Mouse (Mus musculus): ENCODE data around the gene Ngef. TPM values are rescaled to one million over a fixed set of nuclear protein-coding genes. Genes with fewer than 3 reads are reported as not detected.

The Ngef gene
- polyA plus RNA-seq, 1 experiment from 2014 or later: 0.31 TPM

DNA sequence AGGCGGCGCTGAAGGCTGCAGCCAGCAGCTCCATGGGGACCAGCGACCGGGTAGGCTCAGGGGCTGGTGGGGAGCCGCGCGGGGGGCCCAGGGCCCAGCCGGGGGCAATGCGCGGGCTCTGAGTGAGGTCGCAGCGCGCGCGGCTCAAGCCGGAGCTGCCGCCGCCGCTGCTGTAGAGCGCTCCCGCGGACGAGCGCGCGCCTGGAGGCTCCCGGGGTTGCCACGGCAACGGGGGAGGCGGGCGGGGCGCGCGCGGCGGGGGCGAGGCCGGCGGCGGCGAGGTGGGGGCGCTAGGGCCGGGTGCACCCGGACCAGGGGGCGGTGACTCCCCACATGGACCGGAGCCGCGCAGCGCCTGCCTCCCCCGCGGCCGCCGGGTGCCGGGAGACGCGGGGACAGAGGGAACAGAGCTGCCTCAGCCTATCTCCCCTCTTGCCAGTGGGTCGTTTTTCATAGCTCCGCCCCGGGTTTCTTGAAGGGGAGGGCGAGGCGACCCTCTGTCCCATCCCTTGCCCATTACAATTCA, 63.4 kb downstream of the Ngef start:
- ATAC-seq (ENCODE audit: extremely low read depth, insufficient number of reproducible peaks, low FRiP score, low TSS enrichment): peak; percentile 59; the same call in 1 of the 2 replicates
- H3K27me3 ChIP-seq (replicated peaks): peaks cover 69% of the 10 kb centered on the region
- 1% methylated on average over 52 of the region's 61 CpGs for WGBS
- H3K4me1 ChIP-seq: peaks cover 10% of the 10 kb centered on the region
- H3K9me3 ChIP-seq: no peaks in the 10 kb centered on the region
- H3K36me3 ChIP-seq: no peaks in the 10 kb centered on the region
- peak overlapping the region; percentile 80 for H3K9ac ChIP-seq
- H3K27ac ChIP-seq (replicated peaks): no peak overlapping the region
- peak overlapping the region; percentile 99 for H3K4me2 ChIP-seq
- H3K4me3 ChIP-seq: peak overlapping the region; percentile 71

DNA sequence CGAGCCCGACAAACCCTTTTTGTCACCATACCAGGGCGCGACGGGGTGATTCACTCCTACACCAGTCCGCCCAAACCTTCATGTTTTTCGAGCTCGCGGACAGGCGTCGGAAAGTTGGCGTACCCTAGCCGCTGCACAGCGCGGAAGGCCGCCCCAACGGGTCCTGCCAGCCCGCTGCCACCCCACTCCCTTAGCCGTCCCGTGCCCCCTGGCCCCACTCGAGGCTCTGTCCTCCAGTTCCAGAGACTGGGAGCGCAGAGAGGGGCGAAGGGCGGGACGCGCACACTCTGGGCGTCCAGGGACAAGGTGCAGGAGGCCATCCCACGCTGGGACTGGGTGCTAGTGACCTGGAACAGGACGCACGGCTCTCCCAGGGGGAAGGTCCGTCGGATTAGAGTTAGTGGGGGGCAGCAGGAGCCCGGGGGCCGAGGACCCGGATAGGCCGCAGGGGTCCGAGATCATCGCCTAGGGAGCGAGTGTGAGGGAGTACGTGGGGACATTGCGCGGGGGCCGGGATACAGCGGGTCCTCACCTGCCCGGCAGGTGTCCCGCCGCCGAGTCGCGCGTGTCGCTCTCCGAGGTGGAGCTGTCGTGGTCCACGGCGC, 64.0 kb downstream of the Ngef start, which contains the start of gene Neu2:
Gene Neu2, plus strand, starts transcription at position 329 of the 605 bp plus-strand sequence.
- peak within 1 kb of the TSS; percentile 80 for H3K9ac ChIP-seq
- H3K36me3 ChIP-seq: no peaks in the 10 kb centered on the region
- H3K9me3 ChIP-seq: no peaks in the 10 kb centered on the region
- H3K4me2 ChIP-seq: peak within 1 kb of the TSS; percentile 99
- peak within 1 kb of the TSS; percentile 71 for H3K4me3 ChIP-seq
- 1% methylated on average over 56 of the region's 56 CpGs for WGBS
- ATAC-seq (ENCODE audit: extremely low read depth, insufficient number of reproducible peaks, low FRiP score, low TSS enrichment): no peak; the same call in 1 of the 2 replicates
- H3K27me3 ChIP-seq (replicated peaks): peaks cover 74% of the 10 kb centered on the region
- peaks cover 10% of the 10 kb centered on the region for H3K4me1 ChIP-seq
- H3K27ac ChIP-seq (replicated peaks): no peak within 1 kb of the TSS

DNA sequence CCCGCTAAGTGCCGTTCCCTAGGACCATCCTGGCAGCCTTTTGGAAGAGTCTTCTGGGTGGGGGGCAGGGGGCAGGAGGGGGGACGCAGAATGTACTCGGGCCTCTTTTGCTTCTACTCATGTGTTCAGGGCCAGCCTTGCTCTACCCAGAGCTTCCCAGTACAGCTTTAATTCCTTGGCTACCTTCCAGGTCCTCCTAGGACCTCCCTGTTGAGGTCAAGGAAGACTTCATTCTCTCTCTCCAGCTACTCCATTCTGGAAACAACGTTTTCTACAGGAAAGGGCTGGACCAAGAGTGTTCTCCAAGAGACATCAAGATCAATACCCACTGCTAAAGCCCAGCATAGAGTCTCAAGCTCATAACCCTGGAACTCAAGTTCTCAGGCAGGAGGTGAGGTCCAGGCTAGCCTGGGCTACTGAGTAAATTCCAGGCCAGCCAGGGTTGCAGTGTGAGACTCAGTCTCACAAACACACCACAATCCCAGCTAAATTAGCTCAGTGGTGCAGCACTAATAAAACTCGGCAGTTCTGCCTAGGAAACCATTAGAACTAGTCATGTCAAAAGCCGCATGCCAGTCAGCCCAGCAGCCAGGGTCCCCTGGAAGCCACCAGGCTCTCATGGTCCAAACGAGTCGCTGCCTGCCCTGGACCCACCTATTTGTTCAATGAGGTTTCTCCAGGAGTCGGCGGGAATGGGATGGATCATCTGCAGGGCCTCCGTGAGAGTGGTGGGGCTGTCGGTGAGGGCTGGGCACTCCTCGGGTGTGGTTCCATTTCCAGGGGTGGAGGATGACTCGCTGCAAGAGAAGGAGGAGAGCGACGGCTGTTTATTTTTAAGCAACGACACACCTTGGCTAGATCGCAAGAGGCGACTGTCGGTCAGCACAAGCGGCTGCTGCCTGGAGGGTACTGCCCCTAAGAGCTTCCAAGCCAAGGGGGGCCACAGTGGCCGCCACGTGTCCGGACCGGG, 64.8 kb downstream of the Ngef start:
- WGBS: 19% methylated on average over 26 of the region's 26 CpGs
- H3K36me3 ChIP-seq: no peaks in the 10 kb centered on the region
- peaks cover 10% of the 10 kb centered on the region for H3K4me1 ChIP-seq
- no peak for ATAC-seq (ENCODE audit: extremely low read depth, insufficient number of reproducible peaks, low FRiP score, low TSS enrichment)
- H3K4me2 ChIP-seq: peak overlapping the region; percentile 99
- no peaks in the 10 kb centered on the region for H3K9me3 ChIP-seq
- peak overlapping the region; percentile 80; the same call in 1 of the 2 replicates for H3K9ac ChIP-seq
- H3K27me3 ChIP-seq (replicated peaks): peaks cover 81% of the 10 kb centered on the region
- H3K27ac ChIP-seq (replicated peaks): no peak overlapping the region
- H3K4me3 ChIP-seq: peak overlapping the region; percentile 71

DNA sequence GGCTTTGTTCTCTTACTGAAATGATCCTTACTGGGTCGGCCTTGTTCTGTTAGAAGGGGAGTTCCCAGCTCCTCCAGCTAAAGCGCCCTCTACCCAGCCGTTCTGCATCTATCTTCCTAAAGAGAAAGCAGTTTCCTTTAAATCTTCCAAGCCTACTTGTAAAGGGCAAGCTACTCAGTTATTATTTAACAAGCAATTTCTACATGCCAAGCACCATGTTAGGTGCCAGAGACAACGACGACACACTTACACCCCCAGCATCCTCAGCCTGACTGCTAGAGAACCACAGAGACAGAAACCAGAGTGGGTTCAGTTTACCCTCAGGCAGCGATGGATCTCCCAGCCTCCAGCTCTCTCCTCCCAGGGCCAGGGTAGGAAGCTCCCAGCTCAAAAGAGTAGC, 65.8 kb downstream of the Ngef start:
- no peak for ATAC-seq (ENCODE audit: extremely low read depth, insufficient number of reproducible peaks, low FRiP score, low TSS enrichment)
- H3K4me1 ChIP-seq: peaks cover 10% of the 10 kb centered on the region
- H3K4me2 ChIP-seq: no peak overlapping the region
- H3K4me3 ChIP-seq: no peak overlapping the region
- H3K9me3 ChIP-seq: no peaks in the 10 kb centered on the region
- no peak overlapping the region for H3K27ac ChIP-seq (replicated peaks)
- peaks cover 79% of the 10 kb centered on the region for H3K27me3 ChIP-seq (replicated peaks)
- no peak overlapping the region for H3K9ac ChIP-seq
- WGBS: 54% methylated on average over 6 of the region's 6 CpGs
- H3K36me3 ChIP-seq: no peaks in the 10 kb centered on the region

DNA sequence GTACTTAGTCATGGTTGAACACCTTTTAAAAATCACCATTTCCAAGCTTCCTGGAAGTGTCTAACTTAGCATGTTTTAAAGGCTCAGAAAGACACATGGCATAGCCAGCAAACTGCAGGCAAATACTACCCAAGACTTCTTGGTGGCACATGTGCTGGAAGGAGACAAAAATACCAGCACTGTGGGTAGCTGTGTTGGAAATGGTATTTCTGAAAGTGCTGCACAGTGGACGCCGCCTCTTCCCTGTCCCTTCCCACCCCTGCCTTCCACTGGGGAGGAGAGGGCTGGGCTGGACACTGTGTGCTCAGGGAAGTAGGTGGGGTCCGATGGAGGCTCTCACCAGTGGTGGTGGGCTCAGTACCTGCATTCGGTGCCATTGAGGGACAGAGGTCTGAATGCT, 68.1 kb downstream of the Ngef start:
- Histone ChIP-seq H3K4me2 (no peak overlapping the region), H3K9me3 (no peaks in the 10 kb centered on the region), H3K4me1 (peaks cover 10% of the 10 kb centered on the region), H3K9ac (no peak overlapping the region), H3K27ac (replicated peaks) (no peak overlapping the region), H3K36me3 (no peaks in the 10 kb centered on the region), H3K27me3 (replicated peaks) (peaks cover 58% of the 10 kb centered on the region), H3K4me3 (no peak overlapping the region)
- no peak for ATAC-seq (ENCODE audit: extremely low read depth, insufficient number of reproducible peaks, low FRiP score, low TSS enrichment)
- WGBS: 83% methylated on average over 4 of the region's 4 CpGs

DNA sequence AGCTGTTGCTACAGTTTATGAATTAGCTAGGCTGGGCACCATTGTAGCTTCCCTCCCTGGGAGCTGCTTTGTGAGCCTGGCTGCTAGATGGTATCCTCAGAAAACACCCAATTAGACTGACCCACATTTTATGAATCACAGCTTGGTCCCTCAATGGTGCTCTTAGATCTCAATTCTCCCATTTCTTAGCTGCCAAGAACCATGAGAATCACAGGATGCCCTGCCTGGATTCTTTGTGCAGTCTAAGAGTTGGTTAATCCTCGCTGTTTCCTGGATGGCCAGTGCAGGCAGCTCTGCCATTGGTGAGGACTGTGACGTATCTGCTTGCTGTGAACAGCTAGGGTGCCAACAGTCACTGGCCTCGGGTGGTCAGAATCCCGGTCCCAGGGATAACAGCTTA, 80.1 kb downstream of the Ngef start:
- no peaks in the 10 kb centered on the region for H3K36me3 ChIP-seq
- WGBS: 61% methylated on average over 4 of the region's 4 CpGs
- H3K4me2 ChIP-seq: no peak overlapping the region
- no peak overlapping the region for H3K27ac ChIP-seq (replicated peaks)
- H3K9ac ChIP-seq: no peak overlapping the region
- no peaks in the 10 kb centered on the region for H3K4me1 ChIP-seq
- no peak for ATAC-seq (ENCODE audit: extremely low read depth, insufficient number of reproducible peaks, low FRiP score, low TSS enrichment)
- no peak overlapping the region for H3K4me3 ChIP-seq
- no peaks in the 10 kb centered on the region for H3K27me3 ChIP-seq (replicated peaks)
- no peaks in the 10 kb centered on the region for H3K9me3 ChIP-seq

DNA sequence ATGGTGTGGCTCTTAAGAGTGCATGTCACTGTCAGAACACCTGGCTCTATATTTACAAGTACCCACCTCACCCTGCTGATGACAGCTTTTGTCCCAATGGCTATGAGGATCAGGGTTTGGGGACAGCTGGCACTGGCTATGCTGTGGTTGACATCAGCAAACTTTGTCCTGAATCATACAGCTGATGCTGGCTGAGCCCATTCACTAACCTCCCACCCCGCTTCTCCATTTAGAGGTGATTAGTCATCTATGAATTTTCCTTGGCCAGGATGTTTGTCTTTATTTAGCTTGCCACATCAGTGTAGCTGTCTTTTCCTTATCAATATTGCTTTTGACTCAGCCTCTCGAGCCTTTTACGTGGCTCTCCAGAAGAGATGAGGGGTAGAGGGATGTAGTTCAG, 81.4 kb downstream of the Ngef start:
- WGBS: 36% methylated on average over 3 of the region's 3 CpGs
- no peaks in the 10 kb centered on the region for H3K36me3 ChIP-seq
- no peak for ATAC-seq (ENCODE audit: extremely low read depth, insufficient number of reproducible peaks, low FRiP score, low TSS enrichment)
- no peaks in the 10 kb centered on the region for H3K4me1 ChIP-seq
- H3K27me3 ChIP-seq (replicated peaks): no peaks in the 10 kb centered on the region
- H3K27ac ChIP-seq (replicated peaks): no peak overlapping the region
- H3K9ac ChIP-seq: no peak overlapping the region
- no peak overlapping the region for H3K4me2 ChIP-seq
- no peak overlapping the region for H3K4me3 ChIP-seq
- no peaks in the 10 kb centered on the region for H3K9me3 ChIP-seq

DNA sequence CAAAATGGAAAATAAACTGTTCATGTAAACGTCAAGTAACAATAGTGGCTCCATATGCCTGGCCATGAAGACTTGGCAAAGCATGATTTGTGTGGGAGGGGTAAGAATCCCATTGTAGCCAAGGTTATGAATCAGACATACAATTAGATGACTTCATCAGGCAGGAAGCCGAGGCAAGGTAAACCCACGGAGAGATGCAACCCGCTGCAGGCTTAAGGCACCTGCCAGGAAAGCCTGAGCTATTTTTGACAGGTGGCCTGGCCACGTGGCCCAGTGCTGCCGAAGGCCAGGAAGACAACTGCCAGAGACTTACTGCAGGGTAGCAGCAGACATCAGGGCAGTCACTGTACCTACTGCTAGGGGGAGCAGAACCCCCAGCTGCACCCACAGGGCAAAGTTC, 87.3 kb downstream of the Ngef start:
- no peaks in the 10 kb centered on the region for H3K4me1 ChIP-seq

DNA sequence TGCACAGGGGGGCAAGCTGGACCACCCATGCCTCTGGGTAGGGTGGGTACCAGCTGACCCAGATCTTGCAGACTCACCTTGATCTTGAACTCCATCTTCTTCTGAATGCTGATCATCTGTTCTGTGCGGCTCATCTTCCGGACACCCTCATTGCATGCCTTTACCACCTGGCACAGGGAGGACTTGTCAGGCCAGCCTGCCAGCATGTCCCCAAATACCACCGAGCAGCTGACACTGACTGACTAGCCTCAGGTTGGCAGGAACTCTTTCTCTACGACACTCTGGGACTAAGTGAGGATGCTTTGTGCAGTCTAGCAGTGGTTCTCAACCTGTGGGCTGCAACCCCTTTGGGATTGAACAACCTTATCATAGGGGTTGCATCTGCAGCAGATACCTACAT, 91.1 kb downstream of the Ngef start:
- WGBS: 76% methylated on average over 4 of the region's 4 CpGs
- Histone ChIP-seq H3K4me3 (no peak overlapping the region), H3K9me3 (no peaks in the 10 kb centered on the region), H3K36me3 (no peaks in the 10 kb centered on the region), H3K27ac (replicated peaks) (no peak overlapping the region), H3K9ac (no peak overlapping the region), H3K4me2 (no peak overlapping the region), H3K27me3 (replicated peaks) (peaks cover 23% of the 10 kb centered on the region), H3K4me1 (no peaks in the 10 kb centered on the region)
- ATAC-seq (ENCODE audit: extremely low read depth, insufficient number of reproducible peaks, low FRiP score, low TSS enrichment): no peak

More for the DNA sequence above, 87.3 kb downstream of the Ngef start:
- H3K9ac ChIP-seq: no peak overlapping the region
- H3K9me3 ChIP-seq: no peaks in the 10 kb centered on the region
- H3K4me2 ChIP-seq: no peak overlapping the region
- ATAC-seq (ENCODE audit: extremely low read depth, insufficient number of reproducible peaks, low FRiP score, low TSS enrichment): no peak
- WGBS: 45% methylated on average over 6 of the region's 6 CpGs
- H3K27me3 ChIP-seq (replicated peaks): no peaks in the 10 kb centered on the region
- no peak overlapping the region for H3K4me3 ChIP-seq
- H3K27ac ChIP-seq (replicated peaks): no peak overlapping the region
- no peaks in the 10 kb centered on the region for H3K36me3 ChIP-seq

DNA sequence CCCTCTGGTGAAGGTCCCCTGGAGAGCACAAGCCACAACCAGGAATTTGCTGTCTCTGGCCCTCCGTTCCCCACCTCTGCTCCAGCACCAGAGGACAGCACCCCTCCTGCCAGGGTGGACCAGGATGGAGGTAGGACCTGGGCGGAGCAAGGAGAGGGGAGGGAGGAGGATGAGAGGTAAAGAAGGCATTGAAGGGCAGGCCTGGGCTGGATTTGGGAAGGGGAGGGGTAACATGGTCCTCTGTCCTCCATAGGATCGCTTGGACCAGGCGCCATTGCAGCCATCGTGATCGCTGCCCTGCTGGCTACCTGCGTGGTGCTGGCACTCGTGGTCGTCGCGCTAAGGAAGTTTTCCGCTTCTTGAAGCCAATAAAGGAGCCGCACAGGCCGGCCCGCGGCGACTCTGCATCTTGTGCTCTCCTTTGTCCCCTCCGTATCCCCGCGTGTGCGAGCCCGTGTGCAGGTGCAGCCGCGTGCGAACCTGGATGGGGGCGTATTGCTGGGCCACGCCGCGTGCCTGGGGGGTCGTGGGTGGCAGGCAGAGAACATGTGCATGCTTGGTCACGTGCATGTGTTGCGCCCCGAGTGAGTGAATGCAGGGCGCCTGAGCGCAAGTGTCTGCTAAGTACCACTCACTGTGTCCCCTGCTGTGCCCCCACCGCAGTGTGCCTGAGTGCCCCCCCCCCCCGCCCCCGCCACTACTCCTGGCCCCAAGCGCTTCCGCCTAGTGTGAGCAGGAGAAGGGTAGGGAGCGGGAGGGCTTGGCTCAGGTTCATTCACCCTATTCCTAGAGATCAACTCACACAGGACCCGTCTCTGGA, 98.4 kb downstream of the Ngef start:
- Histone ChIP-seq H3K27ac (replicated peaks) (no peak overlapping the region), H3K4me2 (peak overlapping the region; percentile 74), H3K4me3 (peak overlapping the region; percentile 47), H3K27me3 (replicated peaks) (peaks cover 64% of the 10 kb centered on the region), H3K36me3 (no peaks in the 10 kb centered on the region), H3K9ac (peak overlapping the region; percentile 68), H3K4me1 (peaks cover 8% of the 10 kb centered on the region), H3K9me3 (no peaks in the 10 kb centered on the region)
- no peak for ATAC-seq (ENCODE audit: extremely low read depth, insufficient number of reproducible peaks, low FRiP score, low TSS enrichment)
- 4% methylated on average over 41 of the region's 42 CpGs for WGBS

DNA sequence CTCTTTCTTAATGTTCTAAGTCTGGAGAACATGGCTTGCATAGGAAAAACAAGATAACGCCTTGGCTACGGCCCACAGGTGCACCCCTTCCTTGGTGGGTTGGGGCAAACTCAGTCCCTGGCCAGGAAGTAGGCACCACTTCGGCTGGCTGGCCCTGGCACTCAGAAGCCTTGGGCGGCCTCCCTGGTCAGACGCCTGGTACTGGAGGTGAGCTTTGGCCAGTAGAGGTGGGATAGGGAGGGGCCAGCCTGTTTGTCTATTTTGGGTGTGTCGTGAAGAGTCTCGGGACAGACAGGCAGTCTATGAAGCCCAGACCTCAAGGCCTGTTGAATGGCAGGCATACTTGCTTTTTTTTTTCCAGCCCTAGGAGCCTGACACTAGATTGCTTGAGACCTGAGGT, 101.1 kb downstream of the Ngef start:
- Histone ChIP-seq H3K4me3 (no peak overlapping the region), H3K4me2 (no peak overlapping the region), H3K9ac (no peak overlapping the region), H3K27me3 (replicated peaks) (peaks cover 52% of the 10 kb centered on the region), H3K9me3 (no peaks in the 10 kb centered on the region), H3K27ac (replicated peaks) (no peak overlapping the region), H3K4me1 (peaks cover 8% of the 10 kb centered on the region), H3K36me3 (no peaks in the 10 kb centered on the region)
- 66% methylated on average over 7 of the region's 7 CpGs for WGBS
- ATAC-seq (ENCODE audit: extremely low read depth, insufficient number of reproducible peaks, low FRiP score, low TSS enrichment): no peak
